Mouse (Mus musculus) cerebellum, postnatal 14 days (tissue): Measurements from ENCODE around the gene Trappc10.

Experiments
- DNase-seq, 2 experiments: peaks; one replicate each; pipeline ENCODE4 v3.0.0; 2021; ENCODE audit warnings: mixed read lengths in 2 of 2

Trappc10 gene

GRCm38 (mm10) chr10:78258142-78258675 is 13.8 kb upstream of the Trappc10 start:
- no peak for DNase-seq

- DNase-seq = peak; percentile 27 to 54
Observed at GRCm38 (mm10) chr10:78255646-78256059, 11.2 kb upstream of the Trappc10 start.

GRCm38 (mm10) chr10:78247206-78247605 is 2.8 kb upstream of the Trappc10 start:
- DNase-seq = no peak

- no peak for DNase-seq
Observed at GRCm38 (mm10) chr10:78246725-78247124, 2.3 kb upstream of the Trappc10 start.

GRCm38 (mm10) chr10:78245225-78245547 is 745 bp upstream of the Trappc10 start:
- no peak for DNase-seq

GRCm38 (mm10) chr10:78244058-78244437 is 393 bp downstream of the Trappc10 start:
- peak; percentile 59 to 66 for DNase-seq

GRCm38 (mm10) chr10:78238926-78239325 is 5.5 kb downstream of the Trappc10 start:
- peak; percentile 24 to 31 for DNase-seq

GRCm38 (mm10) chr10:78238297-78238696 is 6.1 kb downstream of the Trappc10 start:
- no peak for DNase-seq

- DNase-seq = no peak
Observed at GRCm38 (mm10) chr10:78237809-78238208, 6.6 kb downstream of the Trappc10 start.

- DNase-seq = no peak
Observed at GRCm38 (mm10) chr10:78236885-78237629, 7.4 kb downstream of the Trappc10 start.

- DNase-seq = peak in 1 of 2 experiments; percentile 17
Observed at GRCm38 (mm10) chr10:78233756-78234155, 10.7 kb downstream of the Trappc10 start.

- no peak for DNase-seq
Observed at GRCm38 (mm10) chr10:78233161-78233560, 11.3 kb downstream of the Trappc10 start.

- DNase-seq = peak in 1 of 2 experiments; percentile 15
Observed at GRCm38 (mm10) chr10:78232301-78232980, 12.0 kb downstream of the Trappc10 start.

GRCm38 (mm10) chr10:78228560-78228928 is 15.9 kb downstream of the Trappc10 start:
- DNase-seq = no peak

GRCm38 (mm10) chr10:78227875-78228559 is 16.4 kb downstream of the Trappc10 start:
- DNase-seq = no peak

GRCm38 (mm10) chr10:78224136-78224535 is 20.3 kb downstream of the Trappc10 start:
- no peak for DNase-seq

- peak; percentile 19 to 27 for DNase-seq
Observed at GRCm38 (mm10) chr10:78222908-78223307, 21.5 kb downstream of the Trappc10 start.

- DNase-seq = no peak
Observed at GRCm38 (mm10) chr10:78221315-78221714, 23.1 kb downstream of the Trappc10 start.

- DNase-seq = no peak
Observed at GRCm38 (mm10) chr10:78219528-78219927, 24.9 kb downstream of the Trappc10 start.

GRCm38 (mm10) chr10:78218576-78218975 is 25.9 kb downstream of the Trappc10 start:
- DNase-seq = no peak

- no peak for DNase-seq
Observed at GRCm38 (mm10) chr10:78216376-78217083, 27.9 kb downstream of the Trappc10 start.

- no peak for DNase-seq
Observed at GRCm38 (mm10) chr10:78214371-78214770, 30.1 kb downstream of the Trappc10 start.

GRCm38 (mm10) chr10:78211311-78211710 is 33.1 kb downstream of the Trappc10 start:
- peak; percentile 56 to 67 for DNase-seq
